Mouse (Mus musculus) heart, embryonic 14.5 days (tissue): Measurements from ENCODE around the gene Celf2. TPM values are rescaled to one million over a fixed set of nuclear protein-coding genes. Genes with fewer than 3 reads are reported as not detected.

Source experiments
- ATAC-seq: fragments of 200-750 bp; cut with Nextera tagmentation; 2 replicates; pipeline ENCODE4 v1.8.0; 2017; ENCODE audit warnings: low read depth, moderate TSS enrichment; ENCODE audit not compliant: insufficient number of reproducible peaks, insufficient read depth, low FRiP score
- H3K27ac ChIP-seq, 2 experiments: fragments of 200-500 bp in 1 of 2; fragments of 300-500 bp in 1 of 2; sonication (generic) in 1 of 2; replicated peaks in 1 of 2; 2 replicates each; pipeline ENCODE4 v1.5.1; 2012 to 2014; ENCODE audit warnings: low read depth in 2 of 2, low read length in 2 of 2, control low read depth in 1 of 2, mild to moderate bottlenecking in 1 of 2, mixed read lengths in 1 of 2; ENCODE audit not compliant: control insufficient read depth in 1 of 2, insufficient read depth in 1 of 2
- H3K27me3 ChIP-seq: fragments of 300-500 bp; sonication (generic); 2 replicates; pipeline ENCODE4 v1.6.1; 2014; ENCODE audit warnings: mild to moderate bottlenecking, low read length, control low read depth; ENCODE audit not compliant: control insufficient read depth, insufficient read depth
- H3K36me3 ChIP-seq: fragments of 300-500 bp; sonication (generic); 2 replicates; pipeline ENCODE4 v1.6.1; 2014; ENCODE audit warnings: mild to moderate bottlenecking, control low read depth, low read length, mixed read lengths; ENCODE audit not compliant: control insufficient read depth, insufficient read depth
- H3K4me1 ChIP-seq, 2 experiments: fragments of 200-500 bp in 1 of 2; fragments of 300-500 bp in 1 of 2; sonication (generic) in 1 of 2; 2 replicates each; pipeline ENCODE4 v1.6.1; 2012 to 2014; ENCODE audit warnings: low read length in 2 of 2, control low read depth in 1 of 2, mixed read lengths in 1 of 2; ENCODE audit not compliant: control insufficient read depth in 2 of 2, insufficient read depth in 2 of 2
- H3K4me2 ChIP-seq: fragments of 300-500 bp; sonication (generic); 2 replicates; pipeline ENCODE4 v1.6.1; 2014; ENCODE audit warnings: mild to moderate bottlenecking, low read length
- H3K4me3 ChIP-seq, 2 experiments: fragments of 200-500 bp in 1 of 2; fragments of 300-500 bp in 1 of 2; sonication (generic) in 1 of 2; 2 replicates each; pipeline ENCODE4 v1.5.1; 2012 to 2014; ENCODE audit warnings: low read length in 2 of 2, mild to moderate bottlenecking in 2 of 2, control low read depth in 1 of 2, low read depth in 1 of 2, moderate library complexity in 1 of 2; ENCODE audit not compliant: control insufficient read depth in 1 of 2, insufficient read depth in 1 of 2
- H3K9ac ChIP-seq: fragments of 300-500 bp; sonication (generic); 2 replicates; pipeline ENCODE4 v1.6.1; 2014; ENCODE audit warnings: mild to moderate bottlenecking, low read length
- H3K9me3 ChIP-seq: fragments of 300-500 bp; sonication (generic); 2 replicates; pipeline ENCODE4 v1.6.1; 2016; ENCODE audit warnings: low read length, control low read depth; ENCODE audit not compliant: control insufficient read depth
- WGBS: fragments of 180-500 bp; shearing (Covaris S2); extraction: QIAGEN DNeasy Blood & Tissue Kit; methylation state at CpG from one replicate; pipeline ENCODE4 v1.1.7; 2014; 5-methylcytosine and 5-hydroxymethylcytosine counted together
- polyA plus RNA-seq: library from polyadenylated mRNA; unstranded; fragments of >200 nt; fragmentation: Nextera tagmentation; extraction: Ambion mirVana; gene quantifications from 2 replicates; pipeline ENCODE4 v1.2.1, GENCODE M21; 2014

Celf2 gene
- polyA plus RNA-seq, 1 experiment from 2014 or later = 66.5 TPM

GRCm38 (mm10) chr2:7090496-7090895 lies 418.9 kb downstream of the Celf2 start:
- H3K9me3 ChIP-seq = no peaks in the 10 kb centered on the region
- H3K27me3 ChIP-seq = no peaks in the 10 kb centered on the region
- H3K4me1 ChIP-seq = peaks cover 16 to 40% of the 10 kb centered on the region in 2 experiments
- H3K4me3 ChIP-seq = no peak overlapping the region
- 47% methylated on average over 1 of the region's 1 CpGs for WGBS
- H3K4me2 ChIP-seq = no peak overlapping the region
- H3K9ac ChIP-seq = no peak overlapping the region
- no peaks in the 10 kb centered on the region for H3K36me3 ChIP-seq
- H3K27ac ChIP-seq = peak overlapping the region in 1 of 2 experiments; percentile 19; a peak in 1 of 4 replicates
- no peak for ATAC-seq

GRCm38 (mm10) chr2:7089069-7089834 lies 420.1 kb downstream of the Celf2 start:
- WGBS = 16% methylated on average over 7 of the region's 7 CpGs
- no peaks in the 10 kb centered on the region for H3K9me3 ChIP-seq
- H3K27ac ChIP-seq = peak overlapping the region; percentile 90 to 96
- peaks cover 17 to 40% of the 10 kb centered on the region in 2 experiments for H3K4me1 ChIP-seq
- peak; percentile 75; the same call in 1 of the 2 replicates for ATAC-seq
- H3K27me3 ChIP-seq = no peaks in the 10 kb centered on the region
- H3K4me3 ChIP-seq = no peak overlapping the region
- no peaks in the 10 kb centered on the region for H3K36me3 ChIP-seq
- peak overlapping the region; percentile 13; the same call in 1 of the 2 replicates for H3K9ac ChIP-seq
- peak overlapping the region; percentile 43 for H3K4me2 ChIP-seq

DNA sequence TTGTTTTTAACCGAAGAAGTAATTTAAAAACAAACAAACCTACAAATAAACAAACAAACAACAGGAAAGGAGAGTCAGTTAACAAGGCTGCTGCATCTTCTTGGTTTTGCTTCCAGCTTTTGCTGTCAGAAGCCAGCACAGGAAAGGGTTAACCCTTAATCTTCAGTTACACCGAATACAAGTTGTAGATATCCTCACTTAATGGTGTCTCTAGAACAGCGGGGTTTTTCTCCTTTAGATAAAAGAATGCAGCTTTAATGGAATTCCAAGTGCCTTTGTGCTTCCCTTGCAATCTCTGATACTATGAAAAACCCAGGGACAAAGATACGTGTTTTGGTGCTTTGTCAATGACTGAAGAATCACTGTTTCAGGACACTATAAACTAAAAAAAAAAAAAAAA lies 420.8 kb downstream of the Celf2 start:
- H3K9ac ChIP-seq = peak overlapping the region; percentile 49
- H3K4me2 ChIP-seq = peak overlapping the region; percentile 43
- no peaks in the 10 kb centered on the region for H3K9me3 ChIP-seq
- peak overlapping the region; percentile 80 to 90; a peak in 3 of 4 replicates for H3K27ac ChIP-seq
- peaks cover 18 to 44% of the 10 kb centered on the region in 2 experiments for H3K4me1 ChIP-seq
- ATAC-seq = no peak
- 14% methylated on average over 4 of the region's 4 CpGs for WGBS
- no peaks in the 10 kb centered on the region for H3K27me3 ChIP-seq
- H3K36me3 ChIP-seq = no peaks in the 10 kb centered on the region
- H3K4me3 ChIP-seq = no peak overlapping the region

GRCm38 (mm10) chr2:7087480-7087879 lies 421.9 kb downstream of the Celf2 start:
- H3K9me3 ChIP-seq = no peaks in the 10 kb centered on the region
- H3K9ac ChIP-seq = no peak overlapping the region
- H3K4me3 ChIP-seq = no peak overlapping the region
- WGBS = 47% methylated on average over 14 of the region's 14 CpGs
- no peaks in the 10 kb centered on the region for H3K27me3 ChIP-seq
- no peak for ATAC-seq
- H3K27ac ChIP-seq = peak overlapping the region; percentile 57 to 67
- peaks cover 21 to 55% of the 10 kb centered on the region in 2 experiments for H3K4me1 ChIP-seq
- H3K4me2 ChIP-seq = no peak overlapping the region
- no peaks in the 10 kb centered on the region for H3K36me3 ChIP-seq

DNA sequence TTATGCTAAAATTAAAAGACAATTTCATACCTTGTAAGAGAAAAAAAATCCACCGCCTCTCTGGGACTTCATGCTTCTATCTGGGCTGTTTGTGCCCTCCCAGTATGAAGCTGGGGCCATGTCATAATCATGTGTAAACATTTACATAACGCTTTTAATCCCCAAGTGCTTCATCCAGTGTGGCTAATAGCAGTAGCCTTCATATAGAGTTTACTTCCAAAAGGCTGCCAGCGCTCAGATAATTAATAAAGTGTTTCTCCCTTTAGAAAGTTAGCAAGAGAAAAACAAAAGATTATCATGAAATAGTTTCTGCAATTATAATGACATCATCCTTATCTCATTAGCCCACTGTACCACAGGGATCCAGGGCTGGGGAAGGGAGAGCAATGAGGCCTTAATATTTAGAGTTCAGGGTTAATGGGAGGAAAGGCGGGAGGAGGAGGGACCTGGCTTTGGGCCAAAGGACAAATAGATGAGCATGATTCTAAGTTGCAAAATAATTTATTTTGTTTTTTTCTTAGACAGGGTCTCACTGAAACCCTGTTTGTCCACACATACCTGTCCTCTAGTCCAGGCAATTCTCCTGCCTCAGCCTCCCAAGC lies 425.8 kb downstream of the Celf2 start:
- H3K4me1 ChIP-seq = peaks cover 20 to 48% of the 10 kb centered on the region in 2 experiments
- H3K9ac ChIP-seq = no peak overlapping the region; the same call in 1 of the 2 replicates
- peak overlapping the region in 1 of 2 experiments; percentile 97; a peak in 1 of 4 replicates for H3K27ac ChIP-seq
- no peak for ATAC-seq
- H3K9me3 ChIP-seq = no peaks in the 10 kb centered on the region
- peak overlapping the region; percentile 77; the same call in 1 of the 2 replicates for H3K4me2 ChIP-seq
- no peaks in the 10 kb centered on the region for H3K36me3 ChIP-seq
- no peaks in the 10 kb centered on the region for H3K27me3 ChIP-seq
- 61% methylated on average over 4 of the region's 4 CpGs for WGBS
- H3K4me3 ChIP-seq = no peak overlapping the region

GRCm38 (mm10) chr2:7082376-7083025 lies 426.9 kb downstream of the Celf2 start:
- Histone ChIP-seq H3K27me3 (no peaks in the 10 kb centered on the region), H3K4me2 (peak overlapping the region; percentile 77), H3K9me3 (peaks cover 2% of the 10 kb centered on the region; the same call in 1 of the 2 replicates), H3K4me3 (no peak overlapping the region), H3K36me3 (0 out of 2 replicates have a peak, but pooled peaks cover under 1% of the 10 kb centered on the region), H3K9ac (peak overlapping the region; percentile 87), H3K4me1 (peaks cover 18 to 39% of the 10 kb centered on the region in 2 experiments), H3K27ac (peak overlapping the region; percentile 97)
- 44% methylated on average over 9 of the region's 9 CpGs for WGBS
- no peak for ATAC-seq
